Mouse (Mus musculus) brain, embryonic 14.5 days (tissue): ENCODE measurements around the gene Gabpb1. TPM values are rescaled to one million over a fixed set of nuclear protein-coding genes. Genes with fewer than 3 reads are reported as not detected.
A peak's percentile ranks its signal among the peaks of the same experiment; 100 is the strongest.

Experiments
- DNase-seq: peaks from one replicate; pipeline ENCODE4 v3.0.0-alpha.2; 2011; ENCODE audit warnings: low read depth
- CTCF ChIP-seq: fragments of 200-500 bp; IDR thresholded peaks from 2 replicates; pipeline ENCODE4 v1.5.1; 2012; ENCODE audit warnings: inconsistent platforms, mild to moderate bottlenecking, moderate library complexity, borderline replicate concordance; ENCODE audit not compliant: insufficient read depth, insufficient read length; ENCODE audit errors: extremely low read depth
- POLR2A ChIP-seq: fragments of 200-500 bp; IDR thresholded peaks from 2 replicates; pipeline ENCODE4 v1.6.1; 2012; ENCODE audit warnings: mild to moderate bottlenecking, inconsistent platforms, borderline replicate concordance; ENCODE audit not compliant: poor library complexity, insufficient read depth, insufficient read length, severe bottlenecking; ENCODE audit errors: extremely low read depth
- polyA plus RNA-seq: library from polyadenylated mRNA; depleted of rRNA; stranded (reverse); fragments of >200 nt; gene quantifications from 2 replicates; pipeline ENCODE4 v1.2.3, GENCODE M21; 2012; rRNA removed

Gene Gabpb1
- 37.6 and 41.9 TPM in 2 replicates for polyA plus RNA-seq

- no peak for DNase-seq
- no peak for TF ChIP-seq POLR2A
- no peak for TF ChIP-seq CTCF
Measured at GRCm38 (mm10) chr2:126676122-126676515, at the start of gene Gabpb1. Gene Gabpb1, minus strand, starts transcription at chr2:126676337.

- no peak for DNase-seq
- no peak for TF ChIP-seq POLR2A
- no peak for TF ChIP-seq CTCF
Measured at GRCm38 (mm10) chr2:126712950-126713349, 36.8 kb upstream of the Gabpb1 start.

GRCm38 (mm10) chr2:126712526-126712925, 36.4 kb upstream of the Gabpb1 start:
- no peak for DNase-seq
- TF ChIP-seq POLR2A (no peak), CTCF (no peak)

GRCm38 (mm10) chr2:126708361-126708760, 32.2 kb upstream of the Gabpb1 start:
- DNase-seq: no peak
- no peak for TF ChIP-seq POLR2A
- TF ChIP-seq CTCF: no peak

DNA sequence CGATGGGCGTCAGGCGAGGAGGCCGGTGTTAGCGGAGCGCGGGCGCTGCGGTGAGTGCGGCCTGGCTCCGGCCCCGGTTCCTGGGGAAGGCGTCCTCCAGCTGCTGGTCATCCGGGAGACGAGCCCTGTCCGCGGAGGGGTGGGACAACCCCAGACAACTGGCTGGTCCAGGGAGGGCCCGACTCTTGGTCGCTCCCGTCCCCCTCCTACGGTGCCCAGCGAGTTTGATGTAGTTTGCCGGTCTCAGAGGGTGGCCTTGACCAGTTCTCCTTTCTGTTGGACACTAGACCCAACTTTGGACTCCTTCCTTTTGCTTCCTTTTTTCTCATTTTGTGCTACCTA, 31.3 kb upstream of the Gabpb1 start:
- no peak for TF ChIP-seq CTCF
- TF ChIP-seq POLR2A: peak; percentile 87; the same call in 1 of the 2 replicates
- no peak for DNase-seq

DNA sequence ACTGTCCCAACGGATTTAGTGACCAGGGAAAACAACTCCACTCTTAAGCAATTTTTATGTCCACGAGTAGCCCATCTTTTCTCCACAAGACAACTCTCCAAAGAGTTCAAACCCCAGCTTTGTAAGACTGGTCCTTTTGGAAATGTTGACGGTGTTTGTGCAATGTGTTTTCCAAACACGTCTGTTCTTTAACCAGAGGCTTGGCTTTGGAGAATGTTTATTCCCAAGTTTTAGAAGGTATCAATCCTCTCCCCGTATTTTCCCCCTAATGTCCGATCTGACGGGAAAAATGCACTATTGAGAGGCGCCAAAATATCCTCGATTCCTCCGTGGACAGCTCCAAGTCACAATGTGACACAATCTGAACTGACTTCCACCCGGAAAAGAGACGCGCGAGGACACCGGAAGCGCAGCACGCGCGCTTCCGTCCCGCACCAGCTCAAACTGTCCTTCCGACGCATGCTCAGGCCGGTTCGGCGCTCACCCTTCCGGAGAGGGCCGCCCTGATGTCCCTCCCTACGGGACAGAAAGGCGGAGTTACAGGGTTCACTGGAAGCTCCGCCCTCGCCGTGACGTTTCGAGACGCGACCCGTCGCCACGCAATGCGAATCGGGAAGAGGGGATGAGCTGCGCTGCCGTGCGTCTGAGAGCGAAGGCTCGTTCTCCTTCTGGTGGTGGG, 30.8 kb upstream of the Gabpb1 start, which contains the start of gene Usp8:
Gene Usp8 (plus strand): TSS at position 570 of the 679 bp plus-strand sequence.
- peak; percentile 99 for DNase-seq
- TF ChIP-seq POLR2A (no peak; the same call in 1 of the 2 replicates), CTCF (no peak)

DNA sequence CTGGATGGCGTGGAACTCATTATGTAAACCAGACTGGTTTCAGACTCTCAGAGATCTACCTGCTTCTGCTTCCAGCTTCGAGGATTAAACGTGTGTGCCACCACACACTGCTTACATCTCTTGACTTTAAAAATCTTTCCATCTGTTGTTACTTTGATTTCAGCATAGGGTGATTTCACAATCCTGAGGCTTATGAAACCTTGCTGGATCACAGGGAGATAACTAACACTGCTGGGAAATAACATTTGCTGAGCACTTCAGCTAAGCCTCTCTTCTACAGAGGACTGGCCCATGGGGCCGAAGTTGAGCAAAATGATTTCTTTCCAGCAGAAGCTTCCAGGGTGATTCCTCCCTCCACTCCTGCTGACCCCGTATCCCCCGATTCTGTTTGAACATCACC, 19.1 kb upstream of the Gabpb1 start:
- no peak for DNase-seq
- no peak for TF ChIP-seq CTCF
- no peak for TF ChIP-seq POLR2A

GRCm38 (mm10) chr2:126691290-126691689, 15.2 kb upstream of the Gabpb1 start:
- TF ChIP-seq POLR2A (no peak), CTCF (no peak)
- no peak for DNase-seq

GRCm38 (mm10) chr2:126682937-126683336, 6.8 kb upstream of the Gabpb1 start:
- TF ChIP-seq POLR2A (no peak), CTCF (no peak)

GRCm38 (mm10) chr2:126682333-126682732, 6.2 kb upstream of the Gabpb1 start:
- TF ChIP-seq CTCF (no peak), POLR2A (no peak)
- DNase-seq: no peak

More at GRCm38 (mm10) chr2:126682937-126683336, 6.8 kb upstream of the Gabpb1 start:
- no peak for DNase-seq

DNA sequence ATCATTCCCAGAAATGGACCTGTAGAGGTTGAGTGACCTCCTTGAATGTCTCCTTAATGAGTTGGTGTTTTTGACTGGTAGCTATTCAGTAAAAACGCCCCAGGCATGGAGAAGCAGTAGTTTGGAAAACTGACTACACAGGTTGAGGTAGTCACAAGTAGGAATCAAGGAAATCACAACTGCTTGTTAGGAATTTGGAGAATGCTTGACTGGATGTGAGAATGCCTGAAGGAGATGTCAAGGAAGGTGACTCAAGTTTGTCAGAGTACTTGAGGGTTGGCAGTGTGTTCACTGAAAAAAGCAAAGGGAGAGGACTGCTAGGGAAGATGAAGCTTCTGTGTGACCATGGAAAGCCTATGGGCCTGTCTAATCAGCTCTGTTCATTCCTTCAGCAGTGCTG, 1.2 kb upstream of the Gabpb1 start:
- DNase-seq: no peak

More for the DNA sequence above, 1.2 kb upstream of the Gabpb1 start:
- no peak for TF ChIP-seq CTCF
- TF ChIP-seq POLR2A: no peak
